Mouse (Mus musculus) E14TG2a.4 (cell line): ENCODE measurements at regions not wholly inside any gene's neighbourhood (a gene's known extent, or its start where the extent isn't known, plus 50 kb on each side); places are given as distances from the start of the nearest gene placed in this dataset.
"Not testable (repeated sequence)": the region's sequence is repeated elsewhere in the genome, so short reads cannot be mapped to it uniquely, and the experiment has no call there.

Source experiments
- H3K27me3 ChIP-seq: 2 replicates; pipeline ENCODE4 v1.6.1; 2014; ENCODE audit warnings: low read length, control low read depth; ENCODE audit not compliant: insufficient read depth
- H3K36me3 ChIP-seq: 2 replicates; pipeline ENCODE4 v1.6.1; 2014; ENCODE audit warnings: low read length, control low read depth; ENCODE audit not compliant: insufficient read depth
- H3K4me1 ChIP-seq: replicated peaks from 2 replicates; pipeline ENCODE4 v1.6.1; 2014; ENCODE audit warnings: low read depth, low read length, control low read depth
- H3K4me3 ChIP-seq: replicated peaks from 2 replicates; pipeline ENCODE4 v1.5.1; 2014; ENCODE audit warnings: mild to moderate bottlenecking, low read length
- H3K9me3 ChIP-seq: 2 replicates; pipeline ENCODE4 v1.6.1; 2014; ENCODE audit warnings: low read length, control low read depth
- CTCF ChIP-seq: conservative IDR thresholded peaks from 2 replicates; pipeline ENCODE4 v1.5.1; 2014; ENCODE audit warnings: low read length
- NANOG ChIP-seq: IDR thresholded peaks from 2 replicates; pipeline ENCODE4 v1.6.1; 2014; ENCODE audit warnings: borderline replicate concordance, low read length, mixed read lengths
- POU5F1 ChIP-seq: IDR thresholded peaks from 2 replicates; pipeline ENCODE4 v1.6.1; 2014; ENCODE audit warnings: low read length, borderline replicate concordance

- no peaks in the 10 kb centered on the region for H3K4me1 ChIP-seq
- H3K9me3 ChIP-seq, result peaks cover 40% of the 10 kb centered on the region
- TF ChIP-seq CTCF, result no peak
- no peak for TF ChIP-seq POU5F1
- TF ChIP-seq NANOG, result no peak
- H3K36me3 ChIP-seq, result no peaks in the 10 kb centered on the region
- no peaks in the 10 kb centered on the region for H3K27me3 ChIP-seq
- no peak overlapping the region for H3K4me3 ChIP-seq
Measured at GRCm38 (mm10) chr1:14109190-14109482, 1984.0 kb downstream of the 4930444P10Rik start.

DNA sequence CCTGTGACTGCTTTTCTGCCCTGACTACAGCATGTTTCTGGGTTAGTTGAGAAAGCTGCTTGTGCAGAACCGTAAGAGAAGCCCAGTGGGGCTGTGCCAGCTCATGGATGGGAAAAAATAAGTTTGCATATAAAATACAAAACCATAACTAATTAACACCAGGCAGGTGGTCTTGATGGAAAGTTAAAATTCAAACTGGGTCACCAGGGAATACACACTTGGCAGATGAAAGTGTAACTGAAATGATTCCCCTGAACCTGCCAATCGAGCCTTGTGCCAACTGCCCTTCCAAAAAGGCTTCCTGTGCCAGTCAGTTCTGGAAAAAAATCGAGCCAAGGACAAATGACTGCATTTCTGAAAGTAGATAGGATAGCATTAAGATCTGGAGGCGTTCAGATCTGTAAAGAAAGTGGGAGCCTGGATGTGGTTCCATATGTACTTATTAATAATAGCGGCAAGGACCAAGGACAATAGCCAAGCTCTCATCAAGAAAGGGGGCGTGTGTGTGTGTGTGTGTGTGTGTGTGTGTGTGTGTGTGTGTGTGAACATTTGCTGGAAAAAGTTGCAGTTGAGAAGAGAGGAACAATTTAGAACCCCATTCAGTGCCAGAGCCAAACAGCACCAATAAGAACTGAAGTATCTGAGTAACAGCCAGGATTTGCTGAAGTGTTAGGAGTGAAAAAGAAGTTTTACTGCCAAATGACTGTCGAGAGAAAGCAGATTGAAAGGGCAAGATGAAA is 1984.5 kb downstream of the 4930444P10Rik start:
- peaks cover 42% of the 10 kb centered on the region for H3K9me3 ChIP-seq
- H3K27me3 ChIP-seq, result no peaks in the 10 kb centered on the region
- no peaks in the 10 kb centered on the region for H3K4me1 ChIP-seq
- H3K36me3 ChIP-seq, result no peaks in the 10 kb centered on the region
- TF ChIP-seq NANOG, result no peak
- no peak for TF ChIP-seq CTCF
- TF ChIP-seq POU5F1, result no peak
- H3K4me3 ChIP-seq, result no peak overlapping the region

DNA sequence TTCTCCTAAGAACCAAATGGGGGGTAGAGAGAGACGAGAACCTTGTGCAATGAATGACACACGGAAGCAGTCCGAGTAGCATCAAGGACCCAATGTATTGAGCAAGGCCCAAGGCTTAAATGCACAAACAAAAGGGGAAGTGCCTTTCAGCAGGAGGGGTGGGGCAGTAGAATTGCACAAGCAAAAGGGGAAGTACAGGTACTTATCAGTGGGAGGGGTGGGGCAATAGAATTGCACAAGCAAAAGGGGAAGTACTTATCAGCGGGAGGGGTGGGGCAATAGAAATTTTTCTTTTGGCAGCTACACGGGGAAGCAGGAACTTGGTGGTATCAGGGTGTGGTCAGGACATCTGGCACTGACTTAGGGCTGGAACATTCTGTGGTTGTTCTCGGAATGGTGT is 1987.6 kb downstream of the 4930444P10Rik start:
- H3K9me3 ChIP-seq, result peaks cover 32% of the 10 kb centered on the region
- H3K36me3 ChIP-seq, H3K4me3 ChIP-seq, H3K27me3 ChIP-seq, H3K4me1 ChIP-seq: not testable (repeated sequence)

DNA sequence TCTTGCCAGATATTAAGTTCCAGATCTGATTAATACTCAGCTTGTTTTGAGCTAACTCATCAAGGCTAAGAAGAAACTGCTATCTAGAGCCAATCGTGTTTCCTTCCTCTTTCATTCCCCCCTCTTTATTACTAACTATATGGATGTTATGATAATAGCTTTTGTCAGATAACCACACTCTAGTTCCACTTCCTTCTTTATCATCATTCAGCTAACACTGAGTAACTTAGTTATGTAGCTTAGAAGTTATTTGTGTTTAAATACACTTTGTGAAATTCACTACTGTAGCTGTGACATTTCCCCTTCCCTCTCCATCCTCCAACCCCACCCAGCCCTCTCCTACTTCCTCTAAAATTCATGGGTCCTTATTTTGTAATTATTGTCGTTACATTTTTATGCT is 1988.6 kb downstream of the 4930444P10Rik start:
- Histone ChIP-seq H3K9me3 (peaks cover 30% of the 10 kb centered on the region), H3K27me3 (no peaks in the 10 kb centered on the region), H3K4me3 (no peak overlapping the region), H3K4me1 (no peaks in the 10 kb centered on the region), H3K36me3 (no peaks in the 10 kb centered on the region)
- no peak for TF ChIP-seq POU5F1
- TF ChIP-seq NANOG, result no peak
- no peak for TF ChIP-seq CTCF

DNA sequence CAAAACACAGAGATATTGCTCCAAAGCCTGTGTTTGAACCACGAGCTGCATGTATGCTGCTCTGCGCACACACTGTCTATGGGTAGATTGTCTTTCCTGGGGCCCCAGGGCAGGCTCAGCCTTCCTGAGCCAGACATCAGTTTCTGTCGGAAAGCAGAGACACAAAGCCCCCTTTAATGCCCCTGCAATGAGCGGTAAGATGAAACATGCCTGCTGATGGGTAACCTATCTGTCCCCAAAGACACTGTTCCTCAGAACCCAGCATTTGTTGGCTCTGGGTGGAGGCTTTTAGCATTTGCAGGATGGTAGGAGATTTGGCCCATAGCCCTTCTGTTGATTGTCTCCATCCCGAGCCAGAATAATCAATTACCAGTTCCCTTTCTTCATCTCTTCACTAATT is 1994.1 kb downstream of the 4930444P10Rik start:
- H3K9me3 ChIP-seq, result peaks cover 16% of the 10 kb centered on the region
- no peaks in the 10 kb centered on the region for H3K27me3 ChIP-seq
- peaks cover 5% of the 10 kb centered on the region for H3K4me1 ChIP-seq
- H3K36me3 ChIP-seq, result no peaks in the 10 kb centered on the region
- H3K4me3 ChIP-seq, result no peak overlapping the region
- TF ChIP-seq POU5F1, result no peak
- TF ChIP-seq CTCF, result no peak
- no peak for TF ChIP-seq NANOG

DNA sequence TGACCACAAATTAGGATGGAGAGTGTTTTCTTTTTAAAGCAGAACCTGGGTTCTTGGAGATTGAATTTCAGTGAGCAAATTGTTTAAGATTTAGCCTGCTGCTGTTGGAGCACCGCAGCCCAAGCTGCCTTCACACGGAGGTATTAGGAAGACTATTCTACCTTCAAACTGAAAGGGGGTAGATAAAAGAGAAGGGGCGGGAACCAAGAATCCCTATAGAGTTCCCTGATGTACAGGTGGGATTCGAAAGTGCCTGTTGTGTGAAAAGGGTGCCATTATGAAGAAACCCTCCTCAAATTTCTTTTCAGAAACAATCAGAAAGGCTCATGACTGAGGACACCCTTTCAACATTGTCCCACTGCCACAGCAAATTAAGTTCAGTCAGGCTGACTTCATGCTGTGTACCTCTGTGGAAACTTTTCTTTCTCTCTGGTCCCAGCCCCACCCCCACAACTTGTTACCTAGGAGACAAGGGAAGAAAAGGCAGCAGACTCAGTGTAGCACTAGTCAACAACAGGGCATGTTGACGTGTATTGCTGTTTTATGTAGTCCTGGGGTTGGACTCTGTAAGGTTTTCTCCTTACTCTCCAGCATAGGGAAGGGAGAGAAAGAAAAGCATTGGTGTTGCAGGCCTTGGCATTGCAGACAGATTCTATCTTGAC is 1995.4 kb downstream of the 4930444P10Rik start:
- H3K4me1 ChIP-seq, result peaks cover 5% of the 10 kb centered on the region
- no peaks in the 10 kb centered on the region for H3K27me3 ChIP-seq
- TF ChIP-seq NANOG (no peak), POU5F1 (no peak), CTCF (no peak)
- no peak overlapping the region for H3K4me3 ChIP-seq
- H3K9me3 ChIP-seq, result peaks cover 6% of the 10 kb centered on the region
- no peaks in the 10 kb centered on the region for H3K36me3 ChIP-seq

DNA sequence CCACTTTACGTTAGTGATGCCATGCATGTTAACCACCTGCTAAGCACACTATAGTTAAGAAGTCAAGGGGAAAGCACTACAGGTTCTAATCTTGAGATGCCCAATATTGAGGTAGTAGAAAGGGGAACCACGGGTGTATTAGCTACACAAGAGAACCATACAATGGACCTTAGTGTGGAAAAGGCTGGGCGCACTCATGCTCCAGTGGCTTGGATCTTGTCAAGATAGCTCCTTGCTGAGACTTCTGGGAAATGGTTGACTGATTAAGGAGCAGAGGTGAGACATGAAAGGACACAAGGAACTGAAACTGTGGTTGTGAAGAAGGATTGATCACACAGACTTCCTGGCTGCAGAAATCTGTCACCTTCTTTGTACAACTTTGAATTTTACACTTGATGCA is 2028.3 kb downstream of the 4930444P10Rik start:
- Histone ChIP-seq H3K4me1 (no peaks in the 10 kb centered on the region), H3K4me3 (no peak overlapping the region), H3K36me3 (no peaks in the 10 kb centered on the region), H3K9me3 (peaks cover 39% of the 10 kb centered on the region), H3K27me3 (no peaks in the 10 kb centered on the region)
- no peak for TF ChIP-seq NANOG
- no peak for TF ChIP-seq CTCF
- no peak for TF ChIP-seq POU5F1

- TF ChIP-seq CTCF, result no peak
- no peaks in the 10 kb centered on the region for H3K36me3 ChIP-seq
- H3K27me3 ChIP-seq, result no peaks in the 10 kb centered on the region
- H3K4me3 ChIP-seq, result no peak overlapping the region
- peaks cover 9% of the 10 kb centered on the region for H3K9me3 ChIP-seq
- H3K4me1 ChIP-seq, result no peaks in the 10 kb centered on the region
Measured at GRCm38 (mm10) chr1:14036163-14036562, 2057.0 kb downstream of the 4930444P10Rik start.

DNA sequence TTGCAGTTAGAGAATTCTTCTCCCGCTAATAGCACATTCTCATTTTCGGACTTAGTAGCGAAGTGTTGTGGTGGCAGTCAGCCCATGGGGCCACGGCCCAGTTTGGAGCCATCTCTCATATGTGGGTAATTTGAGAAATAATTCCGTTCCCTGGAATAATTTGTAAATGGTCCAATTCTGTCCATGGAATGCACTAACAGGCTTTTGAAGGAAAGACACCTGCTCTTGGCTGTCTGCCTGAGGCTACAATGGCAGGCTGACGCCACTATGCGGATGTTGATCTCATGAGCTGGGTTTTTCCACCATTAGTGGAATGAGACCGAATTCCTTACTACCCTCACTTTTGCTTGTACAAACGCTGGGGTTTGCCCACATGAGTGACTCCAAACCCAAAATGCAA is 2081.6 kb downstream of the 4930444P10Rik start:
- Histone ChIP-seq H3K4me1 (no peaks in the 10 kb centered on the region), H3K27me3 (no peaks in the 10 kb centered on the region), H3K4me3 (no peak overlapping the region), H3K9me3 (no peaks in the 10 kb centered on the region), H3K36me3 (no peaks in the 10 kb centered on the region)
- no peak for TF ChIP-seq POU5F1
- TF ChIP-seq NANOG, result no peak
- TF ChIP-seq CTCF, result no peak
